Mouse (Mus musculus) large intestine, adult 2 months (tissue): Measurements from ENCODE around the gene Sept9. TPM values are rescaled to one million over a fixed set of nuclear protein-coding genes. Genes with fewer than 3 reads are reported as not detected.

Experiments used
- DNase-seq: peaks from one replicate; pipeline ENCODE4 v3.0.0-alpha.2; 2012; ENCODE audit warnings: low read depth, low spot score
- WGBS: fragments of 180-500 bp; shearing (Covaris S2); methylation state at CpG from one replicate; pipeline ENCODE4 v1.1.7; 2018; 5-methylcytosine and 5-hydroxymethylcytosine counted together
- polyA plus RNA-seq: library from polyadenylated mRNA; depleted of rRNA; stranded (reverse); fragments of >200 nt; gene quantifications from 2 replicates; pipeline ENCODE4 v1.2.3, GENCODE M21; 2012

The Sept9 gene
- polyA plus RNA-seq, 1 experiment = 37.3 TPM

DNA sequence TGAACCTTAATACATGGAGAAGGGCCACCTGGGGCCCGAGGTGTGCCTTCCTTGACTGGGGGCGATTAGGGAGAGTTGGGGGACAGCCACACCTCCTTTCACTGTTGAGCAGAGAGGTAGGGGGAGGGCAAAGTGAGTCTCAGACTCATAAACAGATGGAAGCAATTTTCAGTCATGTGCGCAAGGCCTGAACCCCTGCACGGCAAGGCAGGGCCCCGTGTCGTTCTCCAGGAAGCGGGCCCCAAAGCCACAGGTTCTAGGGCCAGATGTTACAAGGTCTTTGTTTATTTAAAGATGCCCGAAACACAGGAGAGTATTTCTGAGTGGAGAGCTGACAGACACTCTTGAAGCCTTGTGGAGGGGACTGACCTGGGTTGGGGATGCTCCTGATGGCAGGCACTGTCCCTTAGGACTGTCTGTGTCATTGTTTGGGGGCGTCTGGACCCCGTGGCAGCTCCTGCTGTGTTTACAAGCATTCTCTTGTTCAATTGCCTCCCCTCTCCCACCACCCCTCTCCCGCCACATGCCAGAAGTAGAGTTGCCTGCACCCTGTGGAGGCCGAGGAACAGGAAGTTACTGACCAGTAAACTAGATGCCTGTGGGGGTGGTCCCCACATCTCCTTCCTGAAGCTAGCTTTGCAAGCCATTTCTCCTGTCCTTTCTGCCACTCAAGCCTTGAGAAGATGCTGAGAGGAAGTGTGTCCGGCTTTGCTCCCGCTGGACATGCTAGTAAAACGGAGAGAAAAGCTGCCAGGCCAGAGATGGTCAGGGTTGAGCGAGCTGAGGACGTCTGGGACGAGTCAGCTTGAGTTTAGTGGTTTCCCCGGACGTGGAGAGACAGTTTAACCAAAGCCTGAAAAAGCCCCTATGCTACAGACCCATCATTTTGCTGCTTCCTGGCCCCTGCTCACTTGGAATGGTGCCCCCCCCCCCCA, 150.2 kb downstream of the Sept9 start:
- WGBS = 58% methylated on average over 20 of the region's 20 CpGs
- DNase-seq = no peak

DNA sequence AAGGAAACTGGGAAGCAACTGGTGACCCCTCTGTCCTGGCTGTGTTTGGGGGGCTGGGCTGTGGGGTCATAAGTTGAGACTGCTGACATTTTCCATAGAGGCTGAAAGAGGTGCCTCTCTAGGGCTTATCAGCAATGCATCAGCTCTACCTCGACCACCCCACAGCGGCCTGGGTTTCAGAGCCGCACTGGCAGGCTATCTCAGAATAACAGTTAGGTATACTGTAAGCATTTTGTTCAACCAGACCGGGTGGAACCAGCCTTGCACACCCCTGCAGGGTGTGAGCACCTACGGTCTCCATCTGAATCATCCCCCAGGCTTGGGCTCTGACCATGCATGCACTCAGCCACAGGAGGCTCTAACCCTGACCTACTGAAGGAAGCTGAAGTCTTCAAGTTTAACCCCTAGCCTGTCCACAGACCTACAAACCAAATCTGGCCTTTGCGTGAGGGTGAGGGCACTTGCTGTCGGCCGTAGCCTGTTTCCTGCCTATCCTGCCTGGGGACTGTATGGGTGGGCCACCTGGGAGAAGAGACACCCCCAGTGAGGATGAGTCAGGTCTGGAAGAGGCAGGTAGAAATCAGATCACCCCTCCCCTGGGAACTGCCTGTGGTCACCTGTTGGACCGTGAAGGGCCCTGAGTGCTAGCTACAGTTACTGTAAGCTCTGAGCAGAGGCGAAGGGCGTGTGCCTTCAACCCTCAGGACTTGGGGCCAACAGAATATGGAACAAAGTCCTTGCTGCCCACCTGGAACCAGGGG, 151.2 kb downstream of the Sept9 start:
- WGBS = 81% methylated on average over 11 of the region's 11 CpGs
- no peak for DNase-seq

DNA sequence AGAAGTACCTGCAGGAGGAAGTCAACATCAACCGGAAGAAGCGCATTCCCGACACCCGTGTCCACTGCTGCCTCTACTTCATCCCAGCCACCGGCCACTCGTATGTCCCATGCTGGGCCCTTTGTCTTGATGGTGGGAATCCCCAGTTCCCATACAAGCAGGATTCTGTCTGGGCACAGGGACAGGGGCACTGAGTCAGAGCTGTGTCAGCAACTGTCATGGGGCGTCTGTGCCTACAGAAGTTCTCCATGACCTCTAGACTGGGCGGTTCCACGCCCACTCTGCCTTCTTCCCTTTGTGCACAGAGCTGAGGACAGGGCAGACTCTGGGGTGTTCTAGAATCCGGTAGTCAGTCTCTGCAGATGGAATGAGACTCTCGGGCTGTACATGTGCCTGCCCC, 153.7 kb downstream of the Sept9 start:
- no peak for DNase-seq
- WGBS = 82% methylated on average over 11 of the region's 11 CpGs

DNA sequence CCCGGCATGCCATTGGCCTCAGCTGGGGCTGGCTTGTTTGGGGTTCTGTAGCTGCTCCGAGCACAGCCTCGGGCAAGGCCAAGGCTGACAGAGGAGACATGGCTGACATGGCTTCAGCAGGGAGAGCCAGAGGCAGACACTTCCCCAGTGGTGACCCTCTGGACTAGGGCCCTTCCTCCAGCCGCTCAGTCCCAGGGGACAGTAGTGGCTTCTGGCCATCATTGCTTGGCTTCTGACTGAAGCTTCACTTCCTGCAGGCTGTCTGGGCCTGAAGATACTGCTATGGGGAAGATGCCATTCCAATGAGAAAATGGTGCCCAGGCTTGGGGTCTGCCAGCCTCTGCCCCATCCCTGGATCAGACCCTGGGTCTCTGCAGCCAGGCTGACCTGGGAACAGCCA, 154.6 kb downstream of the Sept9 start:
- 87% methylated on average over 4 of the region's 4 CpGs for WGBS
- no peak for DNase-seq

DNA sequence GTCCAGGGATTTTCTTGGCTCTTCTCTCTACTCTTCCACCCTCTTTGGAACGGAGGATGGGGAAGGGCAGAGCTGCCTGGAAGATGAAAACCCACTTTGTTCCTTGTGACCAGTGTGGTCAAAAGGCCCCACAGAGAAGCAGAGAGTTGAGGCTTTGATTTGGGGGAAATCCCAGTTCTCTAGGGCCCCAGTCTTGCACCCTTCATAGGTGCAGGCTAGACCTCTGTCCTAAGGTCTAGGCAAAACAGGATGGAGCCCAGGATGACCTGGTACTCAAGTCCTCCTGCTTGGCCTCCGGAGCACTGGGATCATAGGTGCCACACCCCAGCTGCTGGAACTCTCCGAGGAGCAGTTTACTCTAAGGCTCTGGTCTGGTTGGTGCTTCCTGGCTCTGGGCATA, 157.5 kb downstream of the Sept9 start:
- WGBS = 48% methylated on average over 3 of the region's 3 CpGs
- DNase-seq = no peak

DNA sequence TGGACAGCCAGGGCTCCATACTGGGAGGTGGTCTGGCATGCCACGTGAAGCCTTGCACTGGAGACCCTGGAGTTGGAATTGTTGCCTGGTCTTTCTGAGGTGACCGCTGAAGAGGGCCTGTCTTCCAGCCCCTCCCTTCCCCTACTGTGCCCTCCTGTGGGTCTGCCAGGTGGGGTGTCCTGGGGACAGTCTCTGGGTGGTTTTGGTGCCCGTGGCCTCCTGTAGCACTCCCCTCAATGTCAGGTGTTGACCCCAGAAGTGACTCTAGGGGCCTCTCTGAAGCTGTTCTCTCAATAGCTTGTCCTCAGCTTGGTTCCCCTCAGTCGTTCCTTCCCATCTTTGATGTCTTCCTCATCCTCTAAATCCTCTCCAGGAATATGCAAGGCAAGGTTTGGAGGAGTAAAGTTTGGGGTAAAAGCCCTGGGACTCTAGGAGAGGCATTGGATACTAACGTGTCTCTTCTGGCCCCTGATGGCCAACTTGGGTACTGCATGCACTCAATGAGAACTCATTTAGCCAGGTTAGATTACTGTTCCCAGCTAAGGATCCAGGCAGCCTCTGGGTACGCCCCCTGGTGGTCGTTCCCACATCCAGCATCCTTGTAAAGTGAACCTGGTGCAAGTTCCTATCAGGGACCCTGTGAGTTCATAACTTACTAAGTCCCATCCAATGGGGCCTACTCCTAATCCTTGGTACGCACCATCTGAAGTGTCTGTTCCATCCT, 158.6 kb downstream of the Sept9 start:
- WGBS = 42% methylated on average over 8 of the region's 8 CpGs
- DNase-seq = peak; percentile 94

DNA sequence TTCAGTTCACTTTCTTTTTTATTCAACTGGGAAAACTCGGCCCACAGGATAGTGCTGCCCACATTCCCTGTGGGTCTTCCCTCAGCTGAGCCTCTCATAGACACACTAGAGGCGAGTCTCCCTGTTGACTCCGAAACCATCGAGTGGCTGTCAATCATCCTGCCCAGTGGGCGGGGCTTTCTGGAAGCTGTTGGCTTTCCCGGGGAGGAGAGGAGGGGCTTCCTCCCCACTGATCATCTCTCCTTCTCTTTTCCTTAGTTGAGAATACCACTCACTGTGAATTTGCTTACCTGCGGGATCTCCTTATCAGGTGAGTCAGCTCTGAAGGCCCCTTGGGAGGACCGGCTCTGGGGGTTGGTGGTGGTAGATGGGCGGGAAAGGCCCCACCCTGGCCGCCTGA, 159.7 kb downstream of the Sept9 start:
- WGBS = 79% methylated on average over 10 of the region's 10 CpGs
- no peak for DNase-seq

DNA sequence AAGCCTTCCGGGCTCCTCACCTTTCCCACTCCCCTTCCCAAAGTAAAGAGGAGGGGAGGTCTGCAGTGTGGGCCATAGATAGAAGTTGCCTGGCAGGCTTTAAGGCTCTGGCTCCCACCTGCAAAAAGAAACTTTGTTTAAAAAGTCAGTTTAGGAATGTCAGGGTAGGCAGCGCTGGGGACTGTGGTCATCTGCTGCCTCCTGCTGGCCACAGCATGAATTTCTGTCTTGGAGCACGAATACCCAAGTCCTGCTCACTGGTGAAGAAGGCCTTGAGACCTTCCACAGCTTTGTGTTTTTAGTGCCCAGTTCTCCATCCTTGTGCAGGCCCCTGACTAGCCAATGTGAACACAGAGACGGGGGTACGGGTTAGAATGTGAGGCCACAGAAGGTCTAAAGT, 160.4 kb downstream of the Sept9 start:
- WGBS = 65% methylated on average over 5 of the region's 5 CpGs

DNA sequence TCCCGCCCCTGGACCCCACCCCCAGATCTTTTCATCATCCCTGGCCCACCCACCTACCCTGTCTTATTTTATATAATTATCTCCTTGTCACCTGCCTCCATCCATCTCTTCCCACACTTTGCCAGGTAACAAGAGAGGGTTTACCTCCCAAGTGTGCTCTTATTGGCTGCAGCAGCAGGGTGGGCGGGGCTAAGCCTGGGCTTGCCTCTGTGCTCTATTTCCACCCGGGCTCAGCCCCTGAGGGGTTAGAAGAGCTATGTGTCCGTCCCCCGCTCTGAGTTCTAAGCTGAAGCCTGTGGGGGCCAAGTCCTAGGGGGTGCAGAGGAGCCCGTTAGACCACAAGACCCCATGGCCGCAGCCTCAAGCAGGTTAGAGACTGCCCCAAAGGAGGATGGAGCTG, 161.1 kb downstream of the Sept9 start:
- WGBS = 83% methylated on average over 7 of the region's 7 CpGs
- no peak for DNase-seq

More for the DNA sequence above, 160.4 kb downstream of the Sept9 start:
- DNase-seq = peak; percentile 21

DNA sequence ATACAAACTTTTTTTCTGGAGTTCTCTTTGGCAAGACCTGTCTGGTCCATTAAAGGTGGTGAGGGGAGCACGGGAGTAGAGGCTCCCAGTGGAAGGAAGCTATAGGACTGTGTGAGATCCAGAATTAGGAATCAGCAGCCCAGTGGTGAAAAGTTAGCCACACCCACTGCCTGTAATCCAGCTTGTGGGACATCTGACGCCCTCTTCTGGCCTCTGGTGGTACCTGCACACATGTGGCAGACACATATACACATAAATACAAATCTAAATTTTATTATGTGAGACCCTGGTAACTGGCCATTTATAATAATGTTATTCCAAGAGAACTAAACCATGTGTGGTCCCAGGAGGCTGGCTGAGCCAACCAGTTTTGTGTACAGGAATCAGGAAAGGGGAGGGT, 162.8 kb downstream of the Sept9 start:
- no peak for DNase-seq
- WGBS = 91% methylated on average over 2 of the region's 2 CpGs

DNA sequence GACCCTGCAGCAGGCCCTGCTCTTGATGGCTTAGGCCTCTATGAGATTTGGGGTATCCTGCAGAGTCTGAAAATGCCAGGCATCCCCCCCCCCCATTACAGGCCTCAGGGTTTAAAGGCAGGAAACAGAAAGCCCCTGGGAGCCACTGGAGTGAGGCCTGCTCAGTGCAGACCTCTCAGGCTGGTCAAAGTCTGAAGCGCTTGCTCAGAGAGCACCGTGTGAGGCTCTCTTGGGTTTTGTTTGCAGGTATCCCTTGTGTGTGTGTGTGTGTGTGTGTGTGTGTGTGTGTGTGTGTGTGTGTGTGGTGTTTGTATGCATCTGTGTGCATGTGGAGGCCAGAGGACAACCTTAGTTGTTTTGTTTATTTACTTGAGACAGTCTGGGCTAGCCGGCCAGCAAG, 164.5 kb downstream of the Sept9 start:
- WGBS = 52% methylated on average over 3 of the region's 3 CpGs
- DNase-seq = no peak

DNA sequence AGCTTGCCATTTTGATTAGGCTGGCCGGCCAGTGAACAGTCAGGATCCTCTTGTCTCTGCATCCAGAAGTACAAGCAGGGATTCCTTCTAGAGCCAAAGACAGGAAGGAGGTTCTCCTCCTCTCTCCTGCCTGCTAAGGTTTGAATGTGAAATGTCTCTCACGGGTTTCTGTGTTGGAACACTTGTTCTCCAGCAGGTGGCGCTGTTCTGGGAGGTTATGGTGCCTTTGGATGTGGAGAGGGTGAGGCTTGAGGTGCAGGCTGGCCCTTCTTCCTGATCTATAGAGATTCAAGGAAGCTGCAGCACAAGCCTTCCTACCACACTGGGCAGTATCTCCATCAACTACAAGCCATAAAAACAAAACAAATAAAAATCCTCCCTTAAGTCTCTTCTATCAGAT, 167.0 kb downstream of the Sept9 start:
- WGBS = 21% methylated on average over 3 of the region's 3 CpGs
- DNase-seq = peak; percentile 27

DNA sequence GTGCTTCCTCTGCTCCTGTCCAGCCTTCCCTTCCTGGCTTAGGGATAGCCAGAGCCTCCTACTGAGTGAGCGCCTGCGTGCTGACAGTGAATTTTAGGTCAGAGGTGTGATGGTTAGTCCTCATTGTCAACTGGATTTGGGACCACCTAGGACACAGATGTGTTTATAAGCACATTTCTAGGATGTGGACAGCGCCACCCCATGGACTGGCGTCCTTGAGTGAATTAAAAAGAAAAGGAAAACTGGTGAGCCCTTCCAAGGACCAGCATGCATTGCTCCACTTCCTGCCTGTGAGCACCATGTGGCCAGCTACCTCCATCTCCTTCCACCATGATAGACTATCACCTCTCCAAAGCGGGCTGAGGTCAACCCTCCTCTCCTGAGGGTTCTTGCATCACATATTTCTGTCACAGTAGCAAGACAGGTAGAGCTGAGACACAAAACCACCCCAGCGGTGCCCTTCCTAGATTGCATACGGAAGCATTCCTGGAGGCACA, 167.4 kb downstream of the Sept9 start:
- WGBS = 81% methylated on average over 7 of the region's 7 CpGs
- DNase-seq = no peak

DNA sequence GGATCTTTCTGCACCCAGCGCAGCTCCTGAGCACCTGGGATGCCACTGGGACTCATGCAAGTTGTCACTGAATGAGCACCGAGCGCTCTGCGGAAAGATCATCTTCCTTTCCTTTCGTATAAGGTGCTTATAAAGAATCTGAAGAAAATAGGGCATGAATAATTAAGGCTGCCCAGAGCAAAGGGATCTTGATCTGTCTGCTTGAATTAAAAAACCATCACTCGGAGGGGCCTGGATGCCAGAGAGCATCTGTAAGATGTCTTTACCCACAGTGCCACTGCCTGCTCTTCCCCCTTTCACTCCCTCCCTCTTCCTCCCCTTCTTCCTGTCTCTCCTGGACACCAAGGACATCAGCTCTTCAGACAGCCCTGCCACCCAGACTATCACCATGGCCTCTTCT, 168.5 kb downstream of the Sept9 start:
- 94% methylated on average over 6 of the region's 6 CpGs for WGBS
- DNase-seq = no peak

DNA sequence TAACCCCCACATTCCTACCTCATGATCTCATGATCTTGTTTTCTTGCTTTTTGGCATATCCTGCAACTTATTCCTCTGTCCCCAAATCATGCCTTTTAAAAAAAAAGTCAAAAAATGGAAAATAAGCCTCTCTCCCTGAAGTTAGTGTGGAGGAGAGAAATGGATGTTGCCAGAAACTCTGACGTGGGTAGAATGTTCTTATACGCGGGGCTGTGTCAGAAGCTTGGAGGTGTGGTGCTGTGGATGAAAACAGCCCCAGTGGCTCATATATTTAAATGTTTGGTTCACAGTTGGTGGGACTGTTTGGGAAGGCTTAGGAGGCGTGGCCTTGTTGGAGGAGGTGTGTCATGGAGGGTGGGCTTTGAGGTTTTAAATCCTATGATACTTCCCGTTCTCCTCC, 169.9 kb downstream of the Sept9 start:
- DNase-seq = no peak
- 82% methylated on average over 5 of the region's 5 CpGs for WGBS

DNA sequence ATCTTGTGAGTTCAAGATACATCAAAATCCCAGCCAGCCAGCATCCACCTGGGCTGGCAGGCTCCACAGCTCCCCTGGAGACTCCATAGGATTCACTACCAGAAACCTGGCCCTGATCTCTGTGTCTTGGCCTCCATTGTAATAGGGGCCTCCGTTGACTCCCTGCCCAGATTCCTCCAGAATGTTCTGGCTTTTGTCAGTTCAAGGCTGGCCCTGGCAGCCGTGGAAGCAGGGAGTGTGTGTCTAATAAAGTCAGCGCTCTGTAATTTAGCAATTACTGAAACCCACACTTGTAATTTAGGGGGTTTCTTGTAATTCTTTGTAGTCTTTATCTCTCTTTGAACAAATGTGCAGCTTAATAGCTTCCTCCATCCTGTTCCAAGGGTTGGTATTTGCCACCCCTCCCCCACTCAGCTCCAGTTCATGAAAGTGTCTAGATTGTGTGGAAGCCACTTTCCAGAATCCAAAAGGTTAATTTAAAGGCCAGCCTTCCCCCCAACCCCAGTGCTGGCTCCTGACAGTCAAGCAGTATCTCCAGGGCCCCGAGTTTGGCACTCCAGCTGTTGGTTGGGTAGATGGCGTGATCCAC, 170.9 kb downstream of the Sept9 start:
- no peak for DNase-seq
- WGBS = 46% methylated on average over 5 of the region's 5 CpGs

DNA sequence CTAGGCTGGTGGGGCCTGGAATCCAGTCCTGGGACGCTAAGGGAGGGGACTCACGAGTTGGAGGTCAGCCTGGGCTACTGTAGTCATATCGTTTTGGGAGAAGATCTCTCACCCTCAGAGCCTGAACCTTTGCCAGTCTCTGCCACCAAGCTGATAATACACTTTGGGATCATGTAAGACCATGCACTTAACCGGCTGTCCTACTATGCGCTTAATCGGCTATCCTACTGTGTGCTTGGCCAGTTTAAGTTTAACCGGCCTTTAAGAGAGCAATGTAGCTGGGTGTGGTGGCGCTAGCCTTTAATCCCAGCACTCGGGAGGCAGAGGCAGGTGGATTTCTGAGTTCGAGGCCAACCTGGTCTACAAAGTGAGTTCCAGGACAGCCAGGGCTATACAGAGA, 173.1 kb downstream of the Sept9 start:
- 89% methylated on average over 10 of the region's 10 CpGs for WGBS
- DNase-seq = no peak

DNA sequence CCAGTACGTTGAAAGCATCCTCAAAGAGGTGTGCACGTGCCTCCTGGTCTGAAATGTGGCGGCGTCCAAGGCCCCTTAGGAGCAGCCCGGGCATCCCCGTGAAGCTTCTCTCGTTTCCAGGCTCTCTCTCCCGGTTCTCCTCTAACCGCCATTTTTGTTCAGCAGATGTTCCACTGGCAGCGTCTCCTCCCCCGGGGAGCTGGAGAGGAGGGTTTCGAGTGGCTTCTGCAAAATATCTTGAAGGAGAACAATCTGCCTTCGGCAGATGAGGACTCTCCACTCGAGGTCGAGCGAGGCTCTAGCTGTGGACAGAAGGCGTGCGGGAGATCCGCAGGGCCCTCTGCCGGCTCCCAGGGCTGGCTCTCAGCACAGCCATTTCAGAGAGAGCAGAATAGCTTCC, 173.7 kb downstream of the Sept9 start:
- 76% methylated on average over 20 of the region's 20 CpGs for WGBS
- DNase-seq = no peak

DNA sequence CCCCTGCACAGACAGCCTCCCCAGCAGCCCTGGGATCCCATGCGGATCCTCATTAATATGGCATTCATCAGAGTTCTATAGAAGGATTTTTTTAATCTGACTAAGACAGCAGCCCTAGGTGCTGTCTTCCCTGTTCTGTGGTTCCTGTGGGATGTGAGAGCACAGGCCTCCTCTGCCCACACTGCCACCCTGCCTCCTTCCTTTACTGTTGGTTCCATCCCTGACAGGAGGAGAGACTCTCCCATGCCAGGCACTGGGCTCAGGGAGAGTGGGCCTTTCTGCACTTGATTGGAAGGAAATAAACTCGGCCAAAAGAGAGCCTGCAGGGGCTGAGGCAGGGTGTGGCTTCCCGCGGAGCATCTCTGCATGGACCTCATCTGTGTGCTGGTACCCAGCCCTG, 174.4 kb downstream of the Sept9 start:
- WGBS = 33% methylated on average over 4 of the region's 4 CpGs

DNA sequence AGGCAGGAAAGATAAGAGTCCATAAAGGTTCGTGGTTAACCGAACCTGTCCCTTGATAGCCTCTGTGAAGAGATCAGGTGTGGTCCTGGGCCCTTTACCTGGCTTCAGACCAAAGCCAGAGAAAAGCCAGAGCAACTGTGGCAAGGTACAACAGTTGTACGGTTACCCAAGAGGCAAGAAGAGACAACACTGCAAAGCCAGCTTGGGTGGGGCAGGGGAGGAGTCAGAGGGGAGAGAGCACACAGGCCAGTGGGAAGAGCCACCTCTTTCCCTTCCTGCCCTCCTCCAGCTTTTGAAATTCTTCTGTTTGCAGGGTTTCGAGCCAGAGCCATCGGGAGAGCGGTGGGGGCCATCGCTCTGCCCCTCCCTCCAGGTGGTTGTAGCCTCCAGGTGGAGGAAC, 174.8 kb downstream of the Sept9 start:
- no peak for DNase-seq
- WGBS = 29% methylated on average over 7 of the region's 7 CpGs

More for the DNA sequence above, 174.4 kb downstream of the Sept9 start:
- DNase-seq = no peak
